Mouse (Mus musculus) c-Kit-positive CD71-positive TER-119-positive erythroid progenitor cells, embryonic 14.5 days (primary cell): Measurements from ENCODE around the gene Dnttip2.
"Not testable (repeated sequence)": the region's sequence is repeated elsewhere in the genome, so short reads cannot be mapped to it uniquely, and the experiment has no call there.

ENCODE experiments used
- DNase-seq: peaks from one replicate; pipeline ENCODE4 v3.0.0-alpha.2; 2013; ENCODE audit warnings: low spot score

Dnttip2 gene

GRCm38 (mm10) chr3:122274241-122275024, at the start of gene Dnttip2:
Gene Dnttip2 (plus strand): TSS chr3:122274388.
- DNase-seq, result peak; percentile 87

GRCm38 (mm10) chr3:122226972-122227371, 47.2 kb upstream of the Dnttip2 start:
- not testable (repeated sequence) for DNase-seq

DNA sequence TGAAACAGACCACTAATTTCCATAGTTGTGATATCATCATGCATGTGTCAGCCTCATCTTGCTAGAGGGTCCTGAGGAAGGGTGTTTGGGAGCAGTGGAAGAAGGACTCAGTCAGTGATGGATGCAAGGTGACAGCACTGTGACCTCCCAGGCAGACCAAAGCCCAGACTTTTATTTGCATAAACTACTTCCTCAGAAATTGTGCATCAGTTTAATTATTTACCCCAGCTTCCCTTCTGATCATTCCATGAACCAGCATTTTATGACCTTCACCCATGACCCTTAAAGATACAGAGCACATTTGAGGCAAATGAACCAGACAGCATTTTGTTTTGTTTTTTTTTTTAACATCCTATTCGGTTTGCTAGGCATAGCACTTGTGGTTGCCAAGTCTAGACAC, 38.4 kb upstream of the Dnttip2 start:
- no peak for DNase-seq

DNA sequence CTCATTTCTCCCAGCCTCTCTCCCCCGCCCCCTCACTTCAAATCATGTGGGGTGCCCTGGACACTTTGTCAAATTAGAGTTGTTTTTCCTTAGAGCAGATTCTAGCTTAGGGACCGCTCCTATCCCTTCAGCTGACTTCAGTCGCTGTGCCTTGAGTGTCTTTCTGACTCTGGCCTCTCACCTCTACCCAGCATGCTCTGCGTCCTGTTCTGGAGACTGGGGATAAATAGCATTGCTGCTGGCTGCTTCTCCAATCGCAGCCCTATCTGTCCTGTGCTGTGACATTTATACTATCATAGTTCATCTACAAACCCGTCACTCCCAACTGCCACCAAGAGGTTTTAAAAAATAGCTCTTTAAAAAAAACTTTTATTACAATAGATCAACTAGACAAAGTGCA, 31.3 kb upstream of the Dnttip2 start:
- peak; percentile 67 for DNase-seq

DNA sequence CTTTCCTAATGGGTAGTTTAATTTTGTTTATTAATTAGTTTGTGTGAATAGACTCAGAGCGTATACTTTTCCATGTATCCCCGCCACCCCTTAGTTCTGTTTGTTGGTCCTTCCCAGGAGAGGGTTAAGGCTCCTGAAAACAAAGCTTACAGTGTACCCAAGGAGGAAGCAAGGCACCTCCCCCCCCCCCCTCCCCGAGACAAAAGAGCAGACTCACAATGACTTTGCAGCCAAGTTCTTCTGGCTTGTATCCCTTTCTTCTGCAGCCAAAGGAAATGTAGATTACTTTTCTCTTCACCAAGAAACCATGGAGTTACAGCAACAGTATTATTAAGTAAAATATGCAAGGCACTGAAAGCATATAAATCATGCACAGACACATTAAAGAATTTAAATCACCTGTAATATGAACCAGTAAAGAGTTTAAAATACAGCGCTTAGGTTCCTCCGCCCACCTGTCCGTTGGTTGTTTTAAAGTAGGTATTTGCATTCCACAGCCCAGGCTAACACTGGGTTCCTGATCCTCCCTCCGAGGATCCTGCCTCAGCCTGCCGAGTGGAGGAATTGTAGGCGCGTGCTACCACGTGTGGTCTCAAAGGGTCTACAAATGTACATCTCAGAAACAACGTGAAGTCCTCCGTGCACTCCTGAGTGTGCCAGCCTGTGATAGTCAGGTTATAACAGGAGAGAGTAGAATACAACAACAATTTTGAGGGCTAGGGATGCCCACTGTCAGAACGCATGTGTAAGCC, 30.6 kb upstream of the Dnttip2 start:
- DNase-seq, result peak; percentile 40

GRCm38 (mm10) chr3:122244759-122245158, 29.4 kb upstream of the Dnttip2 start:
- DNase-seq, result no peak

- DNase-seq, result peak; percentile 91
Observed at GRCm38 (mm10) chr3:122245215-122245877, 28.8 kb upstream of the Dnttip2 start, which contains the start of gene Gclm. Gene Gclm (plus strand): TSS chr3:122245557.

DNA sequence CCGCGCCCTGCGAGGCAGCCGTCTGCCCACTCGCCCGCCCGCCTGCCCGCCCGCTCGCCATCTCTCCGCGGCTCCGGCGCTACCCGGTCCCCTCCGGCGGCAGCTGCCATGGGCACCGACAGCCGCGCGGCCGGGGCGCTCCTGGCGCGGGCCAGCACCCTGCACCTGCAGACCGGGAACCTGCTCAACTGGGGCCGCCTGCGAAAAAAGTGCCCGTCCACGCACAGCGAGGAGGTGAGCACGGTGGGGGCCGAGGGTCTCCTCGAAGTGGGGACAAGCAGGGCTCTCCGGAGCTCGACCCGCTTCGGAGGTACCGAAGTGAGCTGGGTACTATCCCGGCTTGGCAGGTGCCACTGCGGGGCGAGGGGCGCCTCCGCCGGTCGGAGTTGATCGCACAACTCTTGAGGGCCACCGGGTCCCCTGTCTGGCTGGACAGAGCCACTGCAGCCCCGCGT, 28.3 kb upstream of the Dnttip2 start:
- peak; percentile 39 for DNase-seq

- no peak for DNase-seq
Observed at GRCm38 (mm10) chr3:122246406-122246805, 27.8 kb upstream of the Dnttip2 start.

GRCm38 (mm10) chr3:122246986-122247767, 27.0 kb upstream of the Dnttip2 start:
- DNase-seq, result peak; percentile 77

- peak; percentile 70 for DNase-seq
Observed at GRCm38 (mm10) chr3:122247768-122248100, 26.5 kb upstream of the Dnttip2 start.

- no peak for DNase-seq
Observed at GRCm38 (mm10) chr3:122252466-122253253, 21.5 kb upstream of the Dnttip2 start.

- not testable (repeated sequence) for DNase-seq
Observed at GRCm38 (mm10) chr3:122254050-122254449, 20.1 kb upstream of the Dnttip2 start.

DNA sequence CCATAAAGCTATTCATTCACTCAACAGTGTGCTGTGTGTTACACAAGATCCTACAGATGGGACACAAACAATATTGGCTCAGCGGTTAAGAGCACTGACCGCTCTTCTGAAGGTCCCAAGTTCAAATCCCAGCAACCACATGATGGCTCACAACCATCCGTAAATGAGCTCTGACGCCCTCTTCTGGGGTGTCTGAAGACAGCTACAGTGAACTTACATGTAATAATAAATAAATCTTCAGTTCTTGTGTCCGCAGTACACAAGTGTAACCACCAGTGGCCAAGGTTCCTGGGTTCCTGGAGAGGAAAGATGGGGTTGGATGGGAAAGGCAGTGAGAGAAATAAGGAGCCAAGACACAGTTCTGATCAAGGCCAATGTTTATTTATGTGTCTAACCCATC, 4.2 kb upstream of the Dnttip2 start:
- DNase-seq, result no peak

GRCm38 (mm10) chr3:122272565-122272964, 1.6 kb upstream of the Dnttip2 start:
- DNase-seq, result not testable (repeated sequence)

DNA sequence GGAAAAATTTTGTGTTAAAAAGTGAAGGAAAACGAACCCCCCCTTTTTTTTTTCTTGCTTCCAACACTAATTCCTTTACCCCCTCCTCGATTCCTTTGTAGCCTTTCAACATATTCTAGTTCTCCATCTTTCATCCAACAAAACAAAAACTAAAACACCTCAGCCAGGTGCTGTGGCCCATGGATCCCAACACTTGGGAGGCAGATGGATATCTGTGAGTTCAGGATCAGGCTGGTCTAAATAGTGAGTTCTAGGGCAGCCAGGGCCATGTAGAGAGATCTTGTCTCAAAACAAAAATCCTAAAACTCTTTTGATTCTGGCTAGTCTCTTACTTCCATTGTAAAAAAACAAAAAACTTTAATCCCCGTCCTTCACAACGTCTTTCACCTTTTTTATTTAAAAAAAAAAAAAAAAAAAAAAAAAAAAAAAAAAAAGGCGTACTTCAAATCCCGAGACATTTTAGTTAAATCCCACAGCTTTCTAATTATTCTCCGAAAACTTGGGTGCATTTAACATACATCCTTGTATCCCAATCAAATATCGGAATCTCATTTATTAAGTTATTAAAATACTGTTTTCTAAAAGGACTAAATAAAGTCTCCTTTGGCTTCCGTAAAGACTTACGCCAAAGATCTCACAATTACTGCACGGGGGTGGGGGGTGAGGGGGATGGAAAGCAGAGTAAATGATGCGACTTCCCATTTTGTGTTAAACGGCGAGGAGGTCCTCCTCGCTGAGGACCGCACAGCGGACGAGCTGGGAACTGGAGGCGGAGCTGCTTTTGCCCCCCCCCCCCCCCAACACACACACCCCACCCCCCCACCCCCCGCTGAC, 564 bp upstream of the Dnttip2 start:
- no peak for DNase-seq

DNA sequence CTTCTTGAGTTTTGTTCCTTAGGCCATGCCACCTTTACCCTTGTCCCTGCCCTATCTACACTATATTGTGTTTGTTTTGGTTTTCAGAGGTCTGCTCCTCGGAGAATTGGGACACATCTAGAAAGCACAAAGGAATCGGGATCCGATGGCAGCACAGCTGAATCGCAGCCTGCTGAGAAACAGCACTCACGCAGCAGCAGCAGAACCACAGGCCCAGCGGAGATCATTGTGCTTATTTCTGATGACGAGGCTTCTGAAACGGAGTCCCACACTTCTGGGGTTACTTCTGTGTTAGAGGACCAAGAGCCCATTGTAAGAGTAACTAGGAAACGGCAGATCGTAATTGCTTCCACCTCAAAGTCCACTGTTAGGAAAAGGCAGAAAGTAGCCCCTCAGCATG, 923 bp downstream of the Dnttip2 start:
- DNase-seq, result no peak

- no peak for DNase-seq
Observed at GRCm38 (mm10) chr3:122287195-122287594, 13.0 kb downstream of the Dnttip2 start.

GRCm38 (mm10) chr3:122288613-122289195, 14.5 kb downstream of the Dnttip2 start:
- no peak for DNase-seq

DNA sequence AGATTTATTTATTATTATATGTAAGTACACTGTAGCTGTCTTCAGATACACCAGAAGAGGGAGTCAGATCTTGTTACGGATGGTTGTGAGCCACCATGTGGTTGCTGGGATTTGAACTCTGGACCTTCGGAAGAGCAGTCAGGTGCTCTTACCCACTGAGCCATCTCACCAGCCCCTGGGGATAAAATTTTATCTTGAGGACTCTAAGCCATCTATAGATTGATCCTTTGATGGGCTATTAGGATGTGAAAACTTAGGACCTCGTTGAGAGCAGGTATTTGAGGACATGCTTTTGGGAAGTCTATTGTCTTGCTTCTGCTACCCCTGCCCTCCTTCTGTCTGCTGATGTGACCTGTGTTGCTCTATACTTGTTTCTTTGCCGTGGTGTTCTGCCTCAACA, 15.2 kb downstream of the Dnttip2 start:
- not testable (repeated sequence) for DNase-seq
